Mouse (Mus musculus): Measurements from ENCODE around the gene Gm13277. TPM values are rescaled to one million over a fixed set of nuclear protein-coding genes. Genes with fewer than 3 reads are reported as not detected.
"Not testable (repeated sequence)": the region's sequence is repeated elsewhere in the genome, so short reads cannot be mapped to it uniquely, and the experiment has no call there.

Gene Gm13277
- polyA plus RNA-seq, 2 experiments from 2014 or later: not detected

DNA sequence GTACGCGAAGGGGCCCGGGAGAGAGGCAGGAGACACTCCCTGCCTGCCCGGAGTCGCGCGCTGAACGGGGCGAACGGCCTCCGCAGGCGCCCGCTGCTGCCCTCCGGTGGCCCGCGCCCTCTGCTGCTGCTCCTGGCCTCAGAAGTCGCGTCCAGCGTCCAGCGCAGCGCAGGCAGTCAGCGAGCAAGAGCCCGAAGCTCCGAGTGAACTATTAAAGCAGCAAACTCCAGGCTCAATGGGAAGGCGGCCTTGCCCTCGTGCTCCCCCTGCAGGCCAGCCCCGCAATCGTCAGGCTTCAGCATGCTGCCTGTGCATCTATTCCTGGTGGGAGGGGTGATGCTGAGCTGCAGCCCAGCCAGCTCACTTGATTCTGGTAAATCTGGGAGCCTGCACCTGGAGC is 2.8 kb downstream of the Gm13277 start, which contains the start of gene Gm13278:
TSS of gene Gm13278 (plus strand) at position 301 of the 400 bp plus-strand sequence.
- not testable (repeated sequence) for ATAC-seq

DNA sequence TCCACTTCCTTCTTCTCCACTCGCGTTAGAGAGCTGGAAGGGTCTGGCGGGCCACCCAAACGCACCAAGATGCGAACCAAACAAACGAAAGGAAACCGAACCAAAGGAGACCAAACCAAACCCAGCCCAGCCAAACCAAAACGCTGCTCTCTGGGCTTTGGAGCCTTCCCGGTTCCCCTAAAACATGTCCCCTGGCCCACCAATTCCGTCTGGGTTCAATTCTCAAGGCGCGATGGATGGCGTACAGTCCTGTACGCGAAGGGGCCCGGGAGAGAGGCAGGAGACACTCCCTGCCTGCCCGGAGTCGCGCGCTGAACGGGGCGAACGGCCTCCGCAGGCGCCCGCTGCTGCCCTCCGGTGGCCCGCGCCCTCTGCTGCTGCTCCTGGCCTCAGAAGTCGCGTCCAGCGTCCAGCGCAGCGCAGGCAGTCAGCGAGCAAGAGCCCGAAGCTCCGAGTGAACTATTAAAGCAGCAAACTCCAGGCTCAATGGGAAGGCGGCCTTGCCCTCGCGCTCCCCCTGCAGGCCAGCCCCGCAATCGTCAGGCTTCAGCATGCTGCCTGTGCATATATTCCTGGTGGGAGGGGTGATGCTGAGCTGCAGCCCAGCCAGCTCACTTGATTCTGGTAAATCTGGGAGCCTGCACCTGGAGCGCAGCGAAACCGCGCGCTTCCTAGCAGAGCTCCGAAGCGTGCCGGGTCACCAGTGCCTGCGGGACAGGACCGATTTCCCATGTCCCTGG is 5.7 kb downstream of the Gm13277 start, which contains the start of gene Gm13275:
TSS of gene Gm13275 (plus strand) at position 552 of the 740 bp plus-strand sequence.
- not testable (repeated sequence) for ATAC-seq

DNA sequence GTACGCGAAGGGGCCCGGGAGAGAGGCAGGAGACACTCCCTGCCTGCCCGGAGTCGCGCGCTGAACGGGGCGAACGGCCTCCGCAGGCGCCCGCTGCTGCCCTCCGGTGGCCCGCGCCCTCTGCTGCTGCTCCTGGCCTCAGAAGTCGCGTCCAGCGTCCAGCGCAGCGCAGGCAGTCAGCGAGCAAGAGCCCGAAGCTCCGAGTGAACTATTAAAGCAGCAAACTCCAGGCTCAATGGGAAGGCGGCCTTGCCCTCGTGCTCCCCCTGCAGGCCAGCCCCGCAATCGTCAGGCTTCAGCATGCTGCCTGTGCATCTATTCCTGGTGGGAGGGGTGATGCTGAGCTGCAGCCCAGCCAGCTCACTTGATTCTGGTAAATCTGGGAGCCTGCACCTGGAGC is 8.7 kb downstream of the Gm13277 start, which contains the start of gene Gm13279:
TSS of gene Gm13279 (plus strand) at position 301 of the 400 bp plus-strand sequence.
- not testable (repeated sequence) for ATAC-seq

DNA sequence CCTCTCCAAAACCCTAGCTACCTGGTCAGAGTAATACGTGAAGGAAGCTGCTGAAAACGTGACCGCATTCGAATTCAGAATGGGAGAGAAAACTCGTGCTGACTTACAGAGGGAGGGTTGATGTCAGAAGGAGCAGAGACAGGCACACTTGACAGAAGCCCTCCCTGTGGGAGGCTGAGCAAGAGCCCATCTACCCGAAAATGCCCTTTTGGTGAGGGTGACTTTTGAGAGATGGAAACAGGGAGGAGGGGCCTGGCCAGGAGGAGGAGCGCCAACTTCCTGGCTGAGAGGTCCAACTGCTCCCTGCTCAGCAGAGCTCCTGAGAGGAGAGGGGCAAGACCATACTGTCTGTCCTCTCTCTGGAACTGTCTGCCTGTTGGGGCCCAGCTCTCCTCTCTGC is 10.9 kb downstream of the Gm13277 start, which contains the start of gene Gm13285:
TSS of gene Gm13285 (plus strand) at position 301 of the 400 bp plus-strand sequence.
- ATAC-seq: not testable (repeated sequence)

DNA sequence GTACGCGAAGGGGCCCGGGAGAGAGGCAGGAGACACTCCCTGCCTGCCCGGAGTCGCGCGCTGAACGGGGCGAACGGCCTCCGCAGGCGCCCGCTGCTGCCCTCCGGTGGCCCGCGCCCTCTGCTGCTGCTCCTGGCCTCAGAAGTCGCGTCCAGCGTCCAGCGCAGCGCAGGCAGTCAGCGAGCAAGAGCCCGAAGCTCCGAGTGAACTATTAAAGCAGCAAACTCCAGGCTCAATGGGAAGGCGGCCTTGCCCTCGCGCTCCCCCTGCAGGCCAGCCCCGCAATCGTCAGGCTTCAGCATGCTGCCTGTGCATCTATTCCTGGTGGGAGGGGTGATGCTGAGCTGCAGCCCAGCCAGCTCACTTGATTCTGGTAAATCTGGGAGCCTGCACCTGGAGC is 14.5 kb downstream of the Gm13277 start, which contains the start of gene Gm13287:
TSS of gene Gm13287 (plus strand) at position 301 of the 400 bp plus-strand sequence.
- not testable (repeated sequence) for ATAC-seq

DNA sequence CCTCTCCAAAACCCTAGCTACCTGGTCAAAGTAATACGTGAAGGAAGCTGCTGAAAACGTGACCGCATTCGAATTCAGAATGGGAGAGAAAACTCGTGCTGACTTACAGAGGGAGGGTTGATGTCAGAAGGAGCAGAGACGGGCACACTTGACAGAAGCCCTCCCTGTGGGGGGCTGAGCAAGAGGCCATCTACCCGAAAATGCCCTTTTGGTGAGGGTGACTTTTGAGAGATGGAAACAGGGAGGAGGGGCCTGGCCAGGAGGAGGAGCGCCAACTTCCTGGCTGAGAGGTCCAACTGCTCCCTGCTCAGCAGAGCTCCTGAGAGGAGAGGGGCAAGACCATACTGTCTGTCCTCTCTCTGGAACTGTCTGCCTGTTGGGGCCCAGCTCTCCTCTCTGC is 16.8 kb downstream of the Gm13277 start, which contains the start of gene Gm13288:
TSS of gene Gm13288 (plus strand) at position 301 of the 400 bp plus-strand sequence.
- ATAC-seq: not testable (repeated sequence)

DNA sequence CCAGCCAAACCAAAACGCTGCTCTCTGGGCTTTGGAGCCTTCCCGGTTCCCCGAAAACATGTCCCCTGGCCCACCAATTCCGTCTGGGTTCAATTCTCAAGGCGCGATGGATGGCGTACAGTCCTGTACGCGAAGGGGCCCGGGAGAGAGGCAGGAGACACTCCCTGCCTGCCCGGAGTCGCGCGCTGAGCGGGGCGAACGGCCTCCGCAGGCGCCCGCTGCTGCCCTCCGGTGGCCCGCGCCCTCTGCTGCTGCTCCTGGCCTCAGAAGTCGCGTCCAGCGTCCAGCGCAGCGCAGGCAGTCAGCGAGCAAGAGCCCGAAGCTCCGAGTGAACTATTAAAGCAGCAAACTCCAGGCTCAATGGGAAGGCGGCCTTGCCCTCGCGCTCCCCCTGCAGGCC is 17.3 kb downstream of the Gm13277 start:
- ATAC-seq: not testable (repeated sequence)

DNA sequence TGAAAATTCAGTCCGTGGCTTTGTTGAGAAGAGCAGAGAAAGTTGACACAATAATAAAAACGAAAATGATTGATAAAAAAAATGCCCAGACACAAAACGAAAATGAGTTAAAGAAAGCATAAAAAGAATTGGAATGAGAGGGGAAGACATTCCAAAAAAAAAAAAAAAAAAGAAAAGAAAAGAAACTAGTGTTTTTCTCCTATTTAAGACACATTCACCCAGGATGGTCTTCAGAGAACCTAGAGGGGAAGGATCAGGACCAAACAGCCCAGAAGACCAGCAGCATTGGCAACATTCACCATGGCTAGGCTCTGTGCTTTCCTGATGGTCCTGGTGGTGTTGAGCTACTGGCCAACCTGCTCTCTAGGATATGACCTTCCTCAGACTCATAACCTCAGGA is 27.5 kb downstream of the Gm13277 start, which contains the start of gene Ifna7:
TSS of gene Ifna7 (plus strand) at position 301 of the 400 bp plus-strand sequence.
- ATAC-seq: no peak

DNA sequence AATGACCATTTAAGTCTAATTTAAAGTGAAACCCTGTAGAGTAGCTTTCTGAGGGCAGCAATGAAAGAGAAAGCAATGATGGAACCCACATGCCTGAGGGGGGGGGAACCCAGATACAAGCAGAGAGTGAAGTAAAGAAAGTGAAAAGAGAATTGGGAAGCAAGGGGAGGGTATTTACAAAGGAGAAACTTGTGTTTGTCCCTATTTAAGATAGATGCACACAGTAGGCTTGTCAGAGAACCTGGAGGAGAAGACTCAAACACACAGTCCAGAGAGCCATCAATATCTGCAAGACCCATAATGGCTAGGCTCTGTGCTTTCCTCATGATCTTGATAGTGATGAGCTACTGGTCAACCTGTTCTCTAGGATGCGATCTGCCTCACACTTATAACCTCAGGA is 31.2 kb downstream of the Gm13277 start, which contains the start of gene Ifna11:
TSS of gene Ifna11 (plus strand) at position 301 of the 400 bp plus-strand sequence.
- no peak for ATAC-seq

DNA sequence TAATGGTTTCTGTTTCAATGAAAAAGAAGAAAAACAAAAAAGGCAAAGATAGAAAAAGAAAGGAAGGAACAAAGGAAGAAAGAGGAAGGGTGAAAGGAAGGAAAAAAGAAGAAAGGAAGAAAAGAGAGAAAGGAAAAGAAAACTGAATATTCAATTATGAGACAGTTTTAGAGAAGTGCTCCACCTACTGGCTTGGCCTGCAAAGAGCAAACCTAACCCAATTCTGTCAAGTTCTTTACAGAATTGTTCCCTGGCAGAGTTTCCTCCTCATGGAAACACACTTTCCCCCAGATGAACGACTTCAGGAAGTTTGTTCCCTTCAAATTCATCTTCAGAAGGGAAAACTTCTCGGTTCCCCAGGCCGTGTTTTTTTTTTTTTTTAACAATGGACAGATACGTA is 34.6 kb downstream of the Gm13277 start:
- no peak for ATAC-seq

DNA sequence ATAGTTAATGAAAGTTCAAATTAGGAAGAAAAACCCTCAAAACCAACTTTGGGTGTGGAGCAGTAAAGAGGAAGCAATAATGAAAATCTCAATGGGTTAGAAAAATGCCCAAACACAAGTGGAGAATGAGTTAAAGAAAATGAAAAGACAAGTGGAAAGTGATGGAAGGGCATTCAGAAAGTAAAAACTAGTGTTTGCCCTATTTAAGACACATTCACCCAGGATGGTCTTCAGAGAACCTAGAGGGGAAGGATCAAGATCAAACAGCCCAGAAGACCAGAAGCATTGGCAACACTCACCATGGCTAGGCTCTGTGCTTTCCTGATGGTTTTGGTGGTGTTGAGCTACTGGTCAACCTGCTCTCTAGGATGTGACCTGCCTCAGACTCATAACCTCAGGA is 38.7 kb downstream of the Gm13277 start, which contains the start of gene Ifna6:
TSS of gene Ifna6 (plus strand) at position 301 of the 400 bp plus-strand sequence.
- not testable (repeated sequence) for ATAC-seq

DNA sequence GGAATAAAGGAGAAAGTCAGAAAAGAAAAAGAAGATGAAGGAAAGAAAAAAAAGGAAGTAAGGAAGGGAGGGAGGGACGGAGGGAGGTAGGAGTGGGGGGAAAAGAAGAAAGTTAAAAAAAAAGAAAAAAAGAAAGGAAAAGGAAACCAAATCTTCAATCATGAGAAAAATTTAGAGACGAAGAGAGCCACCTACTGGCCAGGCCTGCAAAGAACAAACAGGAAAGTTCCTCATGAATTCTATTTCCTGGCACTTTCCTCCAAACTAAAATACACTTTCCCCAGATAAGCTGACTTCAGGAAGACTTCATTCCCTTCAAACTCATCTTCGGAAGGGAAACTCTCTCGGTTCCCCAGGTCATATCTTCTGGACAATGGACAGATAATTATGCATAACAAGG is 42.1 kb downstream of the Gm13277 start:
- ATAC-seq: peak; percentile 46

DNA sequence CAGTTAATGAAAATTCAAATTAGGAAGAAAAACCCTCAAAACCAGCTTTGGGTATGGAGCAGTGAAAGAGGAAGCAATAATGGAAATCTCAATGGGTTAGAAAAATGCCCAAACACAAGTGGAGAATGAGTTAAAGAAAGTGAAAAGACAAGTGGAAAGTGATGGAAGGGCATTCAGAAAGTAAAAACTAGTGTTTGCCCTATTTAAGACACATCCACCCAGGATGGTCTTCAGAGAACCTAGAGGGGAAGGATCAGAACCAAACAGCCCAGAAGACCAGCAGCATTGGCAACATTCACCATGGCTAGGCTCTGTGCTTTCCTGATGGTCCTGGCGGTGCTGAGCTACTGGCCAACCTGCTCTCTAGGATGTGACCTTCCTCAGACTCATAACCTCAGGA is 46.8 kb downstream of the Gm13277 start, which contains the start of gene Ifna5:
TSS of gene Ifna5 (plus strand) at position 301 of the 400 bp plus-strand sequence.
- ATAC-seq: not testable (repeated sequence)

Other genes starting within 250 kb of the Gm13277 start
- gene Ifna15, start 230.4 kb upstream of the Gm13277 start, polyA plus RNA-seq (2017; shearing (Covaris generic)): not detected
- not detected for gene Ifna14, start 216.8 kb upstream of the Gm13277 start, polyA plus RNA-seq (2017; shearing (Covaris generic))
- gene Ifna9, start 196.2 kb upstream of the Gm13277 start, polyA plus RNA-seq (2017; shearing (Covaris generic)): not detected
- gene Ifna12, start 185.3 kb upstream of the Gm13277 start, polyA plus RNA-seq (2017; shearing (Covaris generic)): not detected
- not detected for gene C87499, start 154.2 kb upstream of the Gm13277 start, polyA plus RNA-seq (2017; shearing (Covaris generic))
- gene Ifna13, start 144.2 kb upstream of the Gm13277 start, polyA plus RNA-seq (2017; shearing (Covaris generic)): not detected
- not detected for gene Ifna16, start 111.7 kb upstream of the Gm13277 start, polyA plus RNA-seq (2017; shearing (Covaris generic))
- gene Ifna2, start 104.7 kb upstream of the Gm13277 start, polyA plus RNA-seq (2017; shearing (Covaris generic)): not detected
- not detected for gene Ifnab, start 97.3 kb upstream of the Gm13277 start, polyA plus RNA-seq (2017; shearing (Covaris generic))
- not detected for gene Gm26566, start 66.8 kb upstream of the Gm13277 start, polyA plus RNA-seq (2017; shearing (Covaris generic))
- gene Klhl9, start 66.2 kb upstream of the Gm13277 start, polyA plus RNA-seq (2017; shearing (Covaris generic)): 10 to 100 TPM; 31.9 to 33.2 TPM
- not detected for gene Gm13271, start 33.8 kb upstream of the Gm13277 start, polyA plus RNA-seq (2017; shearing (Covaris generic))
- gene Gm13283, start 28.5 kb upstream of the Gm13277 start, polyA plus RNA-seq (2017; shearing (Covaris generic)): under 1 TPM in 1 of 2 experiments, not detected in 1; 0.37 TPM
- gene Gm13290, start 14.8 kb upstream of the Gm13277 start, polyA plus RNA-seq (2017; shearing (Covaris generic)): not detected
- not detected for gene Gm13289, start 11.7 kb upstream of the Gm13277 start, polyA plus RNA-seq (2017; shearing (Covaris generic))
- gene Gm13272, start 8.8 kb upstream of the Gm13277 start, polyA plus RNA-seq (2017; shearing (Covaris generic)): not detected
- not detected for gene Ifnz, start 6.5 kb upstream of the Gm13277 start, polyA plus RNA-seq (2017; shearing (Covaris generic))
- gene Gm13276, start 2.9 kb upstream of the Gm13277 start, polyA plus RNA-seq (2017; shearing (Covaris generic)): not detected
- not detected for gene Gm13278, start 2.9 kb downstream of the Gm13277 start, polyA plus RNA-seq (2017; shearing (Covaris generic))
- not detected for gene Gm13275, start 5.9 kb downstream of the Gm13277 start, polyA plus RNA-seq (2017; shearing (Covaris generic))
- gene Gm13279, start 8.8 kb downstream of the Gm13277 start, polyA plus RNA-seq (2017; shearing (Covaris generic)): not detected
- under 1 TPM in 1 of 2 experiments, not detected in 1; 0.38 TPM for gene Gm13285, start 11.0 kb downstream of the Gm13277 start, polyA plus RNA-seq (2017; shearing (Covaris generic))
- not detected for gene Gm13287, start 14.6 kb downstream of the Gm13277 start, polyA plus RNA-seq (2017; shearing (Covaris generic))
- gene Gm13288, start 16.9 kb downstream of the Gm13277 start, polyA plus RNA-seq (2017; shearing (Covaris generic)): not detected
- gene Ifna7, start 27.6 kb downstream of the Gm13277 start, polyA plus RNA-seq (2017; shearing (Covaris generic)): not detected
- gene Ifna11, start 31.3 kb downstream of the Gm13277 start, polyA plus RNA-seq (2017; shearing (Covaris generic)): not detected
- gene Ifna6, start 38.8 kb downstream of the Gm13277 start, polyA plus RNA-seq (2017; shearing (Covaris generic)): not detected
- gene Ifna5, start 46.9 kb downstream of the Gm13277 start, polyA plus RNA-seq (2017; shearing (Covaris generic)): not detected
- gene Ifna4, start 53.2 kb downstream of the Gm13277 start, polyA plus RNA-seq (2017; shearing (Covaris generic)): not detected
- gene Ifna1, start 61.5 kb downstream of the Gm13277 start, polyA plus RNA-seq (2017; shearing (Covaris generic)): not detected
- gene Ifne, start 91.6 kb downstream of the Gm13277 start, polyA plus RNA-seq (2017; shearing (Covaris generic)): not detected

Data from activated CD4-positive, CD25-positive, alpha-beta regulatory T cell, adult 4 months (primary cell).